Comparison of ENCODE assay signal across 12 mouse cellular contexts in the genomic region with DNA sequence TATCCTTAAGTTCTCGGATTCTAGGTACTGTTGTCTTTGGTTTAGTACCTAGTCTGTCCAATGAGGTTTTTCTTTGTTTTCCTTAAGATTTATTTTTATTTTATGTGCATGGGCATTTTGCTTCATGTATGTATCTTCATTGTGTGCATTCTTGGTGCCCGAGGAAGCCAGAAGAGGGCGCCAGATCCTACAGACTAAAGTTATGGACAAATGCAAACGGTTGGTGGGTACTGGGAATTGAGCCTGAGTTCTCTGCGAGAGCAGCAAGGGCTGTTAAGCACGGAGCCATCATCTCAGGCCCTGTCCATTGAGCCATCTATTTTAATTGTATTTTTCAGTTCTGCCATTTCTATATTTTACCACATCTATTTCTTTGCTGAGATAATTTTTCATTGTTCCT. TPM values are rescaled to one million over a fixed set of nuclear protein-coding genes. Genes with fewer than 3 reads are reported as not detected.
A peak's percentile ranks its signal among the peaks of the same experiment; 100 is the strongest.
DNase-seq lines count a peak whose midpoint lies in the region; ATAC-seq and TF ChIP-seq lines count a peak whose summit lies in the region.
"Had no signal": no experiment of that assay in that cellular context is flagged by ENCODE, and none has a peak within 500 bp of the region (broad histone marks: within the 10 kb centered on the region; RNA-seq: fewer than 3 reads in every experiment).

No protein-coding gene starts in this region.

- TF ChIP-seq CTCF in kidney, postnatal 0 days (IDR thresholded peaks at IDR 0.05; ENCODE audit: low read depth): peak; percentile 52
- no peak for TF ChIP-seq CTCF in thymus, adult 2 months (IDR thresholded peaks at IDR 0.05; ENCODE audit: borderline replicate concordance, control insufficient read depth, extremely low read depth, insufficient read depth, low read length, poor library complexity)
- TF ChIP-seq CTCF in brain, embryonic 14.5 days (IDR thresholded peaks at IDR 0.05; ENCODE audit: borderline replicate concordance, extremely low read depth, insufficient read depth, insufficient read length): peak; percentile 26; the same call in 1 of the 2 replicates

- 89% methylated on average over 6 of the region's 6 CpGs for WGBS in kidney, postnatal 0 days
- WGBS in kidney, embryonic 16.5 days: 88% methylated on average over 6 of the region's 6 CpGs
- 94% methylated on average over 6 of the region's 6 CpGs for WGBS in thymus, adult 2 months
- WGBS in forebrain, embryonic 14.5 days: 84% methylated on average over 6 of the region's 6 CpGs

- no peaks in the 10 kb centered on the region for H3K36me3 ChIP-seq in kidney, postnatal 0 days (ENCODE audit: insufficient read depth, low read length)
- no peaks in the 10 kb centered on the region for H3K36me3 ChIP-seq in kidney, embryonic 16.5 days (ENCODE audit: insufficient read depth, low read length)
- no peaks in the 10 kb centered on the region for H3K36me3 ChIP-seq in thymus, adult 2 months (ENCODE audit: control insufficient read depth, insufficient read depth, low read length)
- H3K36me3 ChIP-seq in forebrain, embryonic 14.5 days (ENCODE audit: control insufficient read depth, insufficient read depth, low read length): no peaks in the 10 kb centered on the region
- H3K36me3 ChIP-seq: embryonic facial prominence, embryonic 10.5 days; heart, embryonic 13.5 days; liver, embryonic 13.5 days; midbrain, embryonic 15.5 days had no signal

- H3K9me3 ChIP-seq in kidney, postnatal 0 days (replicated peaks; ENCODE audit: low read length): no peaks in the 10 kb centered on the region
- H3K9me3 ChIP-seq in kidney, embryonic 16.5 days (ENCODE audit: low read length): no peaks in the 10 kb centered on the region
- no peaks in the 10 kb centered on the region for H3K9me3 ChIP-seq in forebrain, embryonic 14.5 days (replicated peaks; ENCODE audit: control insufficient read depth, low read length)
- H3K9me3 ChIP-seq: embryonic facial prominence, embryonic 10.5 days; liver, embryonic 13.5 days; midbrain, embryonic 15.5 days had no signal

- ATAC-seq in kidney, postnatal 0 days (replicated peaks; ENCODE audit: low FRiP score, low read depth): no peak
- ATAC-seq in kidney, embryonic 16.5 days (ENCODE audit: low FRiP score, low TSS enrichment): no peak
- no peak for ATAC-seq in forebrain, embryonic 14.5 days
- ATAC-seq: midbrain, embryonic 15.5 days had no signal

- no peaks in the 10 kb centered on the region for H3K27me3 ChIP-seq in kidney, postnatal 0 days (ENCODE audit: insufficient read depth, low read length)
- H3K27me3 ChIP-seq in kidney, embryonic 16.5 days (ENCODE audit: insufficient read depth, low read length): peaks cover 3% of the 10 kb centered on the region; the same call in 1 of the 2 replicates
- no peaks in the 10 kb centered on the region for H3K27me3 ChIP-seq in thymus, adult 2 months (ENCODE audit: control insufficient read depth, insufficient read depth, low read length)
- 0 out of 2 replicates have a peak, but pooled peaks cover 5% of the 10 kb centered on the region for H3K27me3 ChIP-seq in forebrain, embryonic 14.5 days (replicated peaks; ENCODE audit: control insufficient read depth, insufficient read depth, low read length)
- H3K27me3 ChIP-seq: heart, embryonic 13.5 days had no signal

- no peak overlapping the region for H3K27ac ChIP-seq in kidney, postnatal 0 days
- H3K27ac ChIP-seq in kidney, embryonic 16.5 days (ENCODE audit: low read length): no peak overlapping the region
- H3K27ac ChIP-seq in thymus, adult 2 months (ENCODE audit: control insufficient read depth, insufficient read depth, low read length): no peak overlapping the region
- no peak overlapping the region for H3K27ac ChIP-seq in forebrain, embryonic 14.5 days (ENCODE audit: low read depth, low read length)
- H3K27ac ChIP-seq: embryonic facial prominence, embryonic 10.5 days; heart, embryonic 13.5 days; liver, embryonic 13.5 days; midbrain, embryonic 15.5 days had no signal

- no peak overlapping the region for H3K4me2 ChIP-seq in kidney, postnatal 0 days (ENCODE audit: low read length)
- no peak overlapping the region for H3K4me2 ChIP-seq in kidney, embryonic 16.5 days (replicated peaks; ENCODE audit: low read depth, low read length)
- no peak overlapping the region for H3K4me2 ChIP-seq in forebrain, embryonic 14.5 days (ENCODE audit: low read length)
- H3K4me2 ChIP-seq: heart, embryonic 13.5 days; liver, embryonic 13.5 days; midbrain, embryonic 15.5 days had no signal

- 0 out of 2 replicates have a peak, but pooled peaks cover under 1% of the 10 kb centered on the region for H3K4me1 ChIP-seq in kidney, postnatal 0 days (replicated peaks; ENCODE audit: insufficient read depth, low read length)
- peaks cover 11% of the 10 kb centered on the region; the same call in 1 of the 2 replicates for H3K4me1 ChIP-seq in kidney, embryonic 16.5 days (ENCODE audit: insufficient read depth, low read length)
- H3K4me1 ChIP-seq in thymus, adult 2 months (replicated peaks; ENCODE audit: control insufficient read depth, insufficient read depth, low read length): peaks cover 6% of the 10 kb centered on the region; the same call in 1 of the 2 replicates
- H3K4me1 ChIP-seq in forebrain, embryonic 14.5 days (ENCODE audit: control insufficient read depth, insufficient read depth, low read length): peaks cover 3% of the 10 kb centered on the region

- H3K4me3 ChIP-seq in kidney, postnatal 0 days (replicated peaks; ENCODE audit: low read depth, low read length): no peak overlapping the region
- H3K4me3 ChIP-seq in kidney, embryonic 16.5 days (ENCODE audit: low read length): no peak overlapping the region
- H3K4me3 ChIP-seq in thymus, adult 2 months (ENCODE audit: control insufficient read depth, insufficient read depth, low read length): no peak overlapping the region
- H3K4me3 ChIP-seq in forebrain, embryonic 14.5 days (ENCODE audit: low read depth, low read length): no peak overlapping the region
- H3K4me3 ChIP-seq: embryonic facial prominence, embryonic 10.5 days; heart, embryonic 13.5 days; liver, embryonic 13.5 days; midbrain, embryonic 15.5 days had no signal

- no peak for TF ChIP-seq POLR2A in thymus, adult 2 months (IDR thresholded peaks at IDR 0.05; ENCODE audit: control insufficient read depth, extremely low read depth, insufficient read depth, low read length, poor library complexity)
- no peak for TF ChIP-seq POLR2A in brain, embryonic 14.5 days (IDR thresholded peaks at IDR 0.05; ENCODE audit: borderline replicate concordance, extremely low read depth, insufficient read depth, insufficient read length, poor library complexity, severe bottlenecking)

- no peak overlapping the region for H3K9ac ChIP-seq in kidney, postnatal 0 days (ENCODE audit: low read depth, low read length)
- H3K9ac ChIP-seq in kidney, embryonic 16.5 days (replicated peaks; ENCODE audit: low read length): no peak overlapping the region
- no peak overlapping the region for H3K9ac ChIP-seq in forebrain, embryonic 14.5 days (ENCODE audit: low read length)
- H3K9ac ChIP-seq: heart, embryonic 13.5 days; liver, embryonic 13.5 days; midbrain, embryonic 15.5 days had no signal

- DNase-seq in kidney, postnatal 0 days (ENCODE audit: low spot score): no peak
- peak; percentile 55 for DNase-seq in thymus, adult 2 months
- no peak for DNase-seq in thymus, adult 18-20 months
- DNase-seq in brain, embryonic 14.5 days (ENCODE audit: low read depth): no peak
- no peak for DNase-seq in forebrain, embryonic 14.5 days (ENCODE audit: low spot score)
- no peak for DNase-seq in cerebellum, adult 8-10 months
- DNase-seq: layer of hippocampus, postnatal 36 days; liver, embryonic 13.5 days had no signal

RNA-seq across cellular contexts. Expression of gene Egln3, which starts 35.9 kb away (rescaled TPM):
- polyA plus RNA-seq in kidney, postnatal 0 days (2015; fragmentation: Nextera tagmentation; extraction: Ambion mirVana): 13.3 and 14.4 TPM in 2 replicates
- 15.4 and 15.5 TPM in 2 replicates for polyA plus RNA-seq in kidney, embryonic 16.5 days (2015; fragmentation: Nextera tagmentation; extraction: Ambion mirVana)
- polyA plus RNA-seq in thymus, adult 2 months (2012; rRNA removed): 22.2 and 26.1 TPM in 2 replicates
- 6.9 and 8.7 TPM in 2 replicates for polyA plus RNA-seq in brain, embryonic 14.5 days (2012; rRNA removed)
- 5.9 and 6.3 TPM in 2 replicates for polyA plus RNA-seq in forebrain, embryonic 14.5 days (2014; fragmentation: Nextera tagmentation; extraction: Ambion mirVana)
